Mouse (Mus musculus) heart, postnatal 0 days (tissue): ENCODE data around the gene Pvalb.

ENCODE experiments used
- CTCF ChIP-seq: IDR thresholded peaks from 2 replicates; pipeline ENCODE4 v1.5.1; 2016; ENCODE audit warnings: antibody characterized with exemption, control low read depth, low read depth
- EP300 ChIP-seq: IDR thresholded peaks from 2 replicates; pipeline ENCODE4 v1.6.1; 2016; ENCODE audit warnings: antibody characterized with exemption, low read depth

DNA sequence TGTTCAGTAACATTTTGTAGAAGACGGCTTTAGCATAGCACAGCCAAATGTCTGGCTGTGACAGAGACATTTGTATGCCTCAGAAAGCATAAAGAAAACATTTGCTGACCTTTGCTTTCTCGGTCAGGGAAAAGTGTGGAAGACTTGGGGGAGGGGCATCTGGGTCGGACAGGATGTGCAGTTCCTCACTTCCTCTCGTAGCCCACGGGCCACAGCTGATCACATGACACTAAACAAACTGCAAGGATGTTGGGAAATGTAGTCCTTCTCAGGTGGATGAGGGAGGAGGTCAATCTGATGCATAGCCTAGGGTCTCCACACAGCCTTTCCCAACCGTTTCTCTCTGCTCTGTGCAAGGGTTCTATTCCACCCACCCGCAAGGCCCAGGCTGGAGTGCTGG is 57.6 kb downstream of the Pvalb start:
- TF ChIP-seq CTCF (no peak), EP300 (no peak)
